Mouse (Mus musculus): ENCODE data around the gene Cdc42ep5. TPM values are rescaled to one million over a fixed set of nuclear protein-coding genes. Genes with fewer than 3 reads are reported as not detected.
A peak's percentile ranks its signal among the peaks of the same experiment; 100 is the strongest.

The Cdc42ep5 gene
- polyA plus RNA-seq, 1 experiment, result not detected

DNA sequence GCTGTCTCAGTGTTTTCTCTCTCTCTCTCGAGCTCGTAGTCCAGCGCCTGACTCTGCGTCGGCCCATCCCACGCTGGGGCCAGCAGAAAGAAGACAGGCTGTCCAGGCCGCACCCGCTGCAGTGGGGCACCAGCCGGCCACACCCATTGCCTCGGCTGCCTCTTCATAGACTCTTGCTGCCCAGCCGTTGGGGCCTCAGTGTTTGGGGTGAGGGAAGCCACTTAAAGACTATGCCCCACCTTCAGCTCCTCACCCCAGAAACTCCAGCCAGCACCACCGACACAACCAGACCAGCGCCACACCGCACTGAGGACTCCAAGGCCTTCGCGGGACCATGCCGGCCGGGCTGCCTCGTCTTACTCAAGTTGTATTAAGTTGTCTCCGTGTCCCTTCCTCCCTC is 17.3 kb downstream of the Cdc42ep5 start:
- H3K27ac ChIP-seq (ENCODE audit: insufficient read depth, low read depth, low read length), result no peak overlapping the region
- peaks cover 16% of the 10 kb centered on the region for H3K4me1 ChIP-seq (ENCODE audit: control insufficient read depth, insufficient read depth, low read length)
- WGBS, result 85% methylated on average over 20 of the region's 20 CpGs
- TF ChIP-seq POLR2A (IDR thresholded peaks at IDR 0.05; ENCODE audit: insufficient read depth, low read depth, low read length) (no peak), CTCF (IDR thresholded peaks at IDR 0.05; ENCODE audit: insufficient read depth, low read depth, low read length) (no peak)
- H3K4me3 ChIP-seq (ENCODE audit: insufficient read depth, low read depth, low read length), result no peak overlapping the region

DNA sequence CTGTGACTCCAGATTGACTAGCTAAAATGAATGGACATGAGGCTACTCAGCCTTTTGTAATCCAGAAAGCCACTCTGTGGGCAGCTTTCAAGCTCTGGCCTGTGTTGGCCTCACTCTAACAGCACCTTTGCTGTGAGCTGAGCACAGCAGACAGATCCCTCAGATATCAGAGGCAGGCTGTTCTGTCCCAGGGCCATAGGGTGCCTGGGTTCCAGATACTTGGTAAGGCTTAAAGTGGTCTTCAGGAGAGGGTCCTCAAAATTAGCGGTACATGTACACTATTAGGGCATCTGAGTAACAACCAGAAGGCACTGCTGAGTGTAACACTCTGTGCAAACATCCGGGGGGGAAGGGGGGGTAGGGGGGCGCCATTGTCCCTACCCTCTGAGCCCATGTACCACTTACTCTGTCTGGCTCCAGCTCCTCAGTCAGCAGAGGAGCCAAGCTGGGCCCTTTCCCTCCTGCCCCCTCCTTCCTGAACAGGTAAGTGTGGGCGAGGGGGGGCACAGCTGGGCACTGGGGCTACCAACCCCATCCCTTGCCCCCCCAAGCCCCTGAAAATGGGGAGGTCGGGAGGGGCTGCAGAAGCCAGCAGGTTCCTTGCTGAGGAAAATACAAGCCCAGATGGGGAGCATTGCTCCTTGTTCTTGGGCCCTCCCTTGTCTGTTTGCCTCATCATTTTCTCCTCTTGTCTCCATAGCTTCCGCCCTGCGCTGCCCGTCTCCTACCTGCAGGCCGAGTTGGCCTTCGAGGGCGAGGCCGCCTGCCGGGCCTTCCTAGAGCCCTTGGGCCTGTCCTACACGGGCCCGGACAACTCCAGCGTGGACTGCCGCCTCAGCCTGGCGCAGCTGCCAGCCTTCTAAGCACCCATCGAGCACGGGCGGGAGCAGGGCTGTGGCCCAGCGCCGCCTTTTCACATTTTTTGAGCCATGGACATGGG is 18.1 kb downstream of the Cdc42ep5 start:
- Histone ChIP-seq H3K4me1 (ENCODE audit: control insufficient read depth, insufficient read depth, low read length) (peaks cover 15% of the 10 kb centered on the region), H3K27ac (ENCODE audit: insufficient read depth, low read depth, low read length) (no peak overlapping the region), H3K4me3 (ENCODE audit: insufficient read depth, low read depth, low read length) (no peak overlapping the region)
- TF ChIP-seq CTCF (IDR thresholded peaks at IDR 0.05; ENCODE audit: insufficient read depth, low read depth, low read length) (no peak), POLR2A (IDR thresholded peaks at IDR 0.05; ENCODE audit: insufficient read depth, low read depth, low read length) (no peak)
- WGBS, result 90% methylated on average over 23 of the region's 23 CpGs

DNA sequence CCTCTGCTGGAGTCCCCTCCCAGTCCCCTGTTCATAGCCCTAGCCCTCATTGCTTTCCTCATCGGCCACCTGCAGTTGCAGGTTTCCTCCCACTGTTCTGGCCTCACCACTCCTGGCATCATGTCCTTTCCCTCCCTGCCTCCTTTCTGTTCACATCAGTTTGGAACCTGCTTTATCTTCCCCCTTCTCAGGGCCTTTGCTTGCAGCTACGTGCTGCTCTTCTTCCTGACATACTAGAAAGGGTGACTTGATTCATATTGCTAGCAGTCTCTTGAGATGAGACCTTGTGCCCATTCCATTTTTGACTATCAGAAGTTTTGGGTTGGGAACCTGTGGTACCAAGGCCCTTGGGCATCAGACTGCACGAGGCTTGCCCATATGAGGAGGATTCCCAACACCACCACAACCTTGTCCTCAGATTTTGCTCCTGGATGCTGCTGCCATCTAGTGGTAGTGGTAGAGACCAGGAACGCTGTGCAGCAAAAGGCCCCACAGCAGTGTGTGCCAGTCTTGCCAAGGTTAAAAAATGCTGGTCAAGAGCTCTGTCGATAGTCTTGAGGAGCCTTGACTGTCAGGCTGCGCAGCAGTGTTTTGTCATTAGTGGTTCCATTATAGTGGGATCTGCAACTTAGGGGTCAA is 19.0 kb downstream of the Cdc42ep5 start:
- TF ChIP-seq CTCF (IDR thresholded peaks at IDR 0.05; ENCODE audit: insufficient read depth, low read depth, low read length) (peak; percentile 45; the same call in 1 of the 2 replicates), POLR2A (IDR thresholded peaks at IDR 0.05; ENCODE audit: insufficient read depth, low read depth, low read length) (no peak)
- Histone ChIP-seq H3K4me1 (ENCODE audit: control insufficient read depth, insufficient read depth, low read length) (peaks cover 8% of the 10 kb centered on the region), H3K27ac (ENCODE audit: insufficient read depth, low read depth, low read length) (no peak overlapping the region), H3K4me3 (ENCODE audit: insufficient read depth, low read depth, low read length) (no peak overlapping the region)
- 58% methylated on average over 6 of the region's 6 CpGs for WGBS

DNA sequence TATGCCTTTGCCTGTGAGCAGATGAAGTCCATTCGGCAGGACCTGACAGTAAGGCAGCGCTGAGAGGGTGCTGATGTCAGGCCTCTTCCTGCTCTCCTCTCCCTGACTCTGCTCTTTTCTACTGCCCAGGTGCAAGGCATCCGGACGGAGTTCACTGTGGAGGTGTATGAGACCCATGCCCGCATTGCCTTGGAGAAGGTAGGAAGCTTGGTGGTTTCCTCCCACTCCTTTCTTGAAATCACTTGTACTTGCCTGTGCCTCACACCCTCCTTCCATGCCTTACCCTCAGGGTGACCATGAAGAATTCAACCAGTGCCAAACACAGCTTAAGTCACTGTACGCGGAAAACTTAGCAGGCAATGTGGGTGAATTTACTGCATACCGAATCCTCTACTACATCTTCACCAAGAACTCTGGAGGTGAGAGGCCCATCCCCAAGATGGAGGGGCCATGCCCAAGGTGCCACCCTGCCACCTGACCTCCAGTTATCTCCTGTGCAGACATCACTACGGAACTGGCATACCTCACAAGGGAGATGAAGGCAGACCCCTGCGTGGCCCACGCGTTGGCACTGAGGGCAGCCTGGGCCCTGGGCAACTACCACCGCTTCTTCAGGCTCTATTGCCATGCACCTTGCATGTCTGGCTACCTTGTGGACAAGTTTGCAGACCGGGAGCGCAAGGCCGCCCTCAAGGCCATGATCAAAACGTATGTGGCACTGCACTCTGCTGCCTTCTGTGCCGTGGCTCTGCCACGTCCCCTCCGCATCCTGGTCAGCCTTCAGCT is 19.7 kb downstream of the Cdc42ep5 start:
- Histone ChIP-seq H3K4me3 (ENCODE audit: insufficient read depth, low read depth, low read length) (no peak overlapping the region), H3K4me1 (ENCODE audit: control insufficient read depth, insufficient read depth, low read length) (peaks cover 7% of the 10 kb centered on the region), H3K27ac (ENCODE audit: insufficient read depth, low read depth, low read length) (no peak overlapping the region)
- TF ChIP-seq CTCF (IDR thresholded peaks at IDR 0.05; ENCODE audit: insufficient read depth, low read depth, low read length) (no peak), POLR2A (IDR thresholded peaks at IDR 0.05; ENCODE audit: insufficient read depth, low read depth, low read length) (no peak)
- WGBS, result 95% methylated on average over 20 of the region's 20 CpGs

DNA sequence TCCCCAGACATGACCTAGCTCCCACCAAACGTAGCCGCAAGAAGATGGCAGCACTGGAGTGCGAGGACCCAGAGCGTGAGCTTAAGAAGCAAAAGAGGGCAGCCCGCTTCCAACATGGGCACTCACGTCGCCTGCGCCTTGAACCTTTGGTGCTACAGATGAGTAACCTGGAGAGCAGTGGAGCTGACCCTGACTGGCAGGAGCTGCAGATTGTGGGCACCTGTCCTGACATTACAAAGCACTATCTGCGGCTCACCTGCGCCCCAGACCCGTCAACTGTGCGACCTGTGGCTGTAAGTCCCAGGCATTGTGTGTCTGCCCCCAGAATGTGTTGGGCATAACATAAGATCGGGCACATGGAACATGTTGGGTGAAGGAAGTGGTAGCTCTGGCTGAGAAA is 20.6 kb downstream of the Cdc42ep5 start:
- whole genome bisulfite sequencing, result 96% methylated on average over 13 of the region's 13 CpGs

DNA sequence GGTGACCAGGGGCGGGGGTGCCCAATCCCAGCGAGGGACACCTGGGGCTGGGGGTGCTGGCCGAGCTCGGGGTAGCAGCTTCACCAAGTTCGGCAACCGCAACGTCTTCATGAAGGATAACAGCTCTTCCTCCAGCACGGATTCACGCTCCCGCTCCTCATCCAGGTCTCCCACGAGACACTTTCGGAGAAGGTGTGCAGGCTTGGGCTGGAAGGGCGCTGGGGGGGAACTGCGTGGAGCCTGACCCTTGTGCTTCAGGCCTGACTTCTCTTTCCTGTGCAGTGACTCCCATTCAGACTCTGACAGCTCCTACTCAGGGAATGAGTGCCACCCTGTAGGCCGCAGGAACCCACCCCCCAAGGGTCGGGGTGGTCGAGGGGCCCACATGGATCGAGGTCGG is 21.2 kb downstream of the Cdc42ep5 start:
- peaks cover 8% of the 10 kb centered on the region for H3K4me1 ChIP-seq (ENCODE audit: control insufficient read depth, insufficient read depth, low read length)
- no peak overlapping the region for H3K4me3 ChIP-seq (ENCODE audit: insufficient read depth, low read depth, low read length)
- WGBS, result 94% methylated on average over 19 of the region's 19 CpGs
- H3K27ac ChIP-seq (ENCODE audit: insufficient read depth, low read depth, low read length), result no peak overlapping the region
- no peak for TF ChIP-seq POLR2A (IDR thresholded peaks at IDR 0.05; ENCODE audit: insufficient read depth, low read depth, low read length)
- TF ChIP-seq CTCF (IDR thresholded peaks at IDR 0.05; ENCODE audit: insufficient read depth, low read depth, low read length), result no peak

More for the DNA sequence above, 20.6 kb downstream of the Cdc42ep5 start:
- Histone ChIP-seq H3K4me1 (ENCODE audit: control insufficient read depth, insufficient read depth, low read length) (peaks cover 7% of the 10 kb centered on the region), H3K27ac (ENCODE audit: insufficient read depth, low read depth, low read length) (no peak overlapping the region), H3K4me3 (ENCODE audit: insufficient read depth, low read depth, low read length) (no peak overlapping the region)
- no peak for TF ChIP-seq POLR2A (IDR thresholded peaks at IDR 0.05; ENCODE audit: insufficient read depth, low read depth, low read length)
- TF ChIP-seq CTCF (IDR thresholded peaks at IDR 0.05; ENCODE audit: insufficient read depth, low read depth, low read length), result no peak

GRCm38 (mm10) chr7:4142796-4143445 is 21.7 kb downstream of the Cdc42ep5 start:
- 93% methylated on average over 10 of the region's 10 CpGs for WGBS
- H3K4me1 ChIP-seq (ENCODE audit: control insufficient read depth, insufficient read depth, low read length), result peaks cover 4% of the 10 kb centered on the region; the same call in 1 of the 2 replicates
- H3K4me3 ChIP-seq (ENCODE audit: insufficient read depth, low read depth, low read length), result no peak overlapping the region
- no peak overlapping the region for H3K27ac ChIP-seq (ENCODE audit: insufficient read depth, low read depth, low read length)
- TF ChIP-seq CTCF (IDR thresholded peaks at IDR 0.05; ENCODE audit: insufficient read depth, low read depth, low read length), result no peak
- no peak for TF ChIP-seq POLR2A (IDR thresholded peaks at IDR 0.05; ENCODE audit: insufficient read depth, low read depth, low read length)

DNA sequence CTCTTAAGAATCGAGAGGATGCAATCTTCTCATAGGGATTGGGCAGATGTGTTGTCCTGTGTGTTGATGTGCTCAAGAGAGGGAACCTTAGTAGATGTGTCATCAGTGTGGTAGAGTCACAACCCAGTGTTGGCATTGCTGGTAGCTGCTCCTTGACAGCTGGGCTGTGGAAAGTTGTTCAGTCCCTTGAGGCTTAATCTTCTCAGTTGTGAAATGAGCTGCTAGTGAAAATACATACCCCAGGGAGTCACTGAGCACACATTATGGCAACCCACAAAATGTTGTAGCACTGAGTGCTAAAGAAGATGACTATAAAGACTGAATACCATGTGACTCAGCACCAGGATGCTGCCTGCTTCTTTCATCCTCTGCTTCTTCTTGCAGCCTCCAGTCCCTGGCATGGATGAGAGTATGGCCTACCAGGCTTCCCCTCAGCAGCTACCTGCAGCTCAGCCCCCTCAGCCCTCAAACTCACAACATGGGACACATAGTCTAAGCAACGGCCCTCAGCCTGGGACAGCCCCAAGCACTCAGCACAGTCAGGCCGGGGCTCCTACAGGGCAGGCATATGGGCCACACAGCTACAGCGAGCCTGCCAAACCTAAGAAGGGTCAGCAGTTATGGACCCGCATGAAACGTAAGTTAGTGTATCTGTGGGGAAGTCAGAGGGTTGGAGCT is 22.9 kb downstream of the Cdc42ep5 start:
- Histone ChIP-seq H3K4me1 (ENCODE audit: control insufficient read depth, insufficient read depth, low read length) (peaks cover 4% of the 10 kb centered on the region; the same call in 1 of the 2 replicates), H3K4me3 (ENCODE audit: insufficient read depth, low read depth, low read length) (no peak overlapping the region), H3K27ac (ENCODE audit: insufficient read depth, low read depth, low read length) (no peak overlapping the region)
- no peak for TF ChIP-seq CTCF (IDR thresholded peaks at IDR 0.05; ENCODE audit: insufficient read depth, low read depth, low read length)
- no peak for TF ChIP-seq POLR2A (IDR thresholded peaks at IDR 0.05; ENCODE audit: insufficient read depth, low read depth, low read length)
- 91% methylated on average over 6 of the region's 6 CpGs for WGBS
